Mouse (Mus musculus): ENCODE measurements at regions not wholly inside any gene's neighbourhood (a gene's known extent, or its start where the extent isn't known, plus 50 kb on each side); places are given as distances from the start of the nearest gene placed in this dataset.

DNA sequence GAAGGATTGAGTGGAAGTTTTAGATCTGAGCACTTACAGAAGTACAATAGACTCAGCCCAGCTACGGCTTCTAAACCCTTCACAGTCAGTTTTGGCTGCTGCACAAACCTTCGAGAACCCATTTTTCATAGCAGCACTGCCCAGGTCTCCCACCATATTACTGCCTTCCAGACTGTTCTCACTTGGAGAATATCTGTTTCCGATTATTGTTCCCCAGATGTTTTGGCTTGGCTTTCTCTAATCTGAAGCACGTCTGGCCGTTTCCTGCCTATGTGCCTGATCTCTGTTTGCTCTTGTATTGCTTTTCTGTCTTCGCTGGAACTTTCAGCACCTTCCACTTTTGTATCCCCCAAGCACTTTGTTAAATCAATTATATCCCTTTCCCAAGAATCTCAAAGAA is 368.0 kb downstream of the Mllt3 start:
- TF ChIP-seq POLR2A (IDR thresholded peaks at IDR 0.05; ENCODE audit: extremely low read depth, insufficient read depth, low read length) (no peak), CTCF (IDR thresholded peaks at IDR 0.05; ENCODE audit: extremely low read depth, insufficient read depth, low read length) (no peak)
